Mouse (Mus musculus) olfactory bulb, adult 2 months (tissue): Measurements from ENCODE around the gene Psd. TPM values are rescaled to one million over a fixed set of nuclear protein-coding genes. Genes with fewer than 3 reads are reported as not detected.

Experiments used
- H3K27ac ChIP-seq: fragments of 200-500 bp; 2 replicates; pipeline ENCODE4 v1.5.1; 2012; ENCODE audit warnings: low read depth, low read length; ENCODE audit not compliant: insufficient read depth
- H3K4me1 ChIP-seq: fragments of 200-500 bp; 2 replicates; pipeline ENCODE4 v1.6.1; 2012; ENCODE audit warnings: low read length; ENCODE audit not compliant: control insufficient read depth, insufficient read depth
- H3K4me3 ChIP-seq: fragments of 200-500 bp; 2 replicates; pipeline ENCODE4 v1.5.1; 2012; ENCODE audit warnings: mild to moderate bottlenecking, low read depth, low read length, moderate library complexity; ENCODE audit not compliant: insufficient read depth
- CTCF ChIP-seq: fragments of 200-500 bp; IDR thresholded peaks from 2 replicates; pipeline ENCODE4 v1.5.1; 2012; ENCODE audit warnings: low read depth, mild to moderate bottlenecking, low read length, moderate library complexity; ENCODE audit not compliant: insufficient read depth
- POLR2A ChIP-seq: fragments of 200-500 bp; IDR thresholded peaks from 2 replicates; pipeline ENCODE4 v1.6.1; 2012; ENCODE audit warnings: mild to moderate bottlenecking, low read depth, low read length, moderate library complexity; ENCODE audit not compliant: insufficient read depth
- WGBS: fragments of 180-500 bp; shearing (Covaris S2); methylation state at CpG from one replicate; pipeline ENCODE4 v1.1.7; 2018; 5-methylcytosine and 5-hydroxymethylcytosine counted together
- polyA plus RNA-seq: library from polyadenylated mRNA; stranded (reverse); fragments of >200 nt; gene quantifications from 2 replicates; pipeline ENCODE4 v1.2.4, GENCODE M21; 2012; ENCODE audit warnings: low replicate concordance; ENCODE audit not compliant: missing spikeins, insufficient read depth, insufficient read length

Gene Psd
- polyA plus RNA-seq, 1 experiment, result not detected

GRCm38 (mm10) chr19:46329951-46330350, 3.0 kb upstream of the Psd start:
- 5% methylated on average over 16 of the region's 16 CpGs for WGBS
- Histone ChIP-seq H3K27ac (no peak overlapping the region), H3K4me3 (no peak overlapping the region), H3K4me1 (peaks cover 14% of the 10 kb centered on the region)
- peak; percentile 84 for TF ChIP-seq CTCF
- TF ChIP-seq POLR2A, result no peak

- H3K27ac ChIP-seq, result no peak overlapping the region
- TF ChIP-seq CTCF (no peak), POLR2A (no peak)
- H3K4me1 ChIP-seq, result peaks cover 22% of the 10 kb centered on the region
- H3K4me3 ChIP-seq, result peak overlapping the region; percentile 81
- WGBS, result 2% methylated on average over 54 of the region's 54 CpGs
Measured at GRCm38 (mm10) chr19:46329031-46329641, 2.2 kb upstream of the Psd start.

- WGBS, result under 1% methylated on average over 81 of the region's 81 CpGs
- peak within 1 kb of the TSS; percentile 94 for H3K27ac ChIP-seq
Measured at GRCm38 (mm10) chr19:46328081-46329030, 1.4 kb upstream of the Psd start, which contains the start of gene Fbxl15. Gene Fbxl15 (plus strand): TSS chr19:46328184.

GRCm38 (mm10) chr19:46327531-46328064, 642 bp upstream of the Psd start:
- H3K4me1 ChIP-seq, result peaks cover 36% of the 10 kb centered on the region
- peak overlapping the region; percentile 81 for H3K4me3 ChIP-seq
- peak overlapping the region; percentile 94 for H3K27ac ChIP-seq
- TF ChIP-seq POLR2A (no peak), CTCF (no peak)
- WGBS, result 10% methylated on average over 14 of the region's 14 CpGs

More at GRCm38 (mm10) chr19:46328081-46329030, 1.4 kb upstream of the Psd start, which contains the start of gene Fbxl15:
- peaks cover 28% of the 10 kb centered on the region for H3K4me1 ChIP-seq
- H3K4me3 ChIP-seq, result peak within 1 kb of the TSS; percentile 81
- TF ChIP-seq POLR2A (peak; percentile 70), CTCF (0 out of 2 replicates have a peak, but pooled peaks have one; percentile 2)

GRCm38 (mm10) chr19:46326019-46326755, 769 bp downstream of the Psd start:
- Histone ChIP-seq H3K4me3 (peak overlapping the region; percentile 81), H3K27ac (peak overlapping the region; percentile 94), H3K4me1 (peaks cover 50% of the 10 kb centered on the region)
- WGBS, result 2% methylated on average over 27 of the region's 29 CpGs
- TF ChIP-seq POLR2A (no peak), CTCF (no peak)

GRCm38 (mm10) chr19:46324918-46325317, 2.0 kb downstream of the Psd start:
- TF ChIP-seq POLR2A (no peak), CTCF (no peak)
- WGBS, result 48% methylated on average over 5 of the region's 5 CpGs
- peak overlapping the region; percentile 23 for H3K4me3 ChIP-seq
- peak overlapping the region; percentile 79; the same call in 1 of the 2 replicates for H3K27ac ChIP-seq
- peaks cover 60% of the 10 kb centered on the region for H3K4me1 ChIP-seq

- Histone ChIP-seq H3K27ac (peak overlapping the region; percentile 79; the same call in 1 of the 2 replicates), H3K4me1 (peaks cover 62% of the 10 kb centered on the region), H3K4me3 (peak overlapping the region; percentile 23)
- 73% methylated on average over 11 of the region's 11 CpGs for WGBS
- no peak for TF ChIP-seq CTCF
- TF ChIP-seq POLR2A, result no peak
Measured at GRCm38 (mm10) chr19:46324366-46324765, 2.6 kb downstream of the Psd start.

GRCm38 (mm10) chr19:46323716-46324115, 3.2 kb downstream of the Psd start:
- peak overlapping the region; percentile 79 for H3K27ac ChIP-seq
- no peak for TF ChIP-seq POLR2A
- no peak for TF ChIP-seq CTCF
- H3K4me3 ChIP-seq, result no peak overlapping the region
- WGBS, result 64% methylated on average over 5 of the region's 5 CpGs
- H3K4me1 ChIP-seq, result peaks cover 64% of the 10 kb centered on the region
